ENCODE assay signal across 15 mouse cellular contexts in genomic region chr9:67428306-67429047, GRCm38 (mm10).
DNase-seq lines count a peak whose midpoint lies in the region; ATAC-seq and TF ChIP-seq lines count a peak whose summit lies in the region.
"Had no signal": no experiment of that assay in that cellular context is flagged by ENCODE, and none has a peak within 500 bp of the region (broad histone marks: within the 10 kb centered on the region; RNA-seq: fewer than 3 reads in every experiment).

No protein-coding gene starts in this region.

- intact Hi-C loops in left cerebral cortex, postnatal 25 days (cut with DNase I) = no loop called here

- no peaks in the 10 kb centered on the region for H3K36me3 ChIP-seq in lung, embryonic 16.5 days (ENCODE audit: control insufficient read depth, insufficient read depth, low read length)
- no peaks in the 10 kb centered on the region for H3K36me3 ChIP-seq in heart, embryonic 13.5 days
- no peaks in the 10 kb centered on the region for H3K36me3 ChIP-seq in kidney, adult 2 months (ENCODE audit: control insufficient read depth, insufficient read depth, low read length)
- H3K36me3 ChIP-seq in limb, embryonic 10.5 days = no peaks in the 10 kb centered on the region
- H3K36me3 ChIP-seq: liver, embryonic 15.5 days; midbrain, embryonic 10.5 days had no signal

- peak; percentile 76 for ATAC-seq in lung, embryonic 16.5 days (ENCODE audit: low read depth)
- ATAC-seq in heart, embryonic 13.5 days (ENCODE audit: extremely low read depth, insufficient number of reproducible peaks, low FRiP score, low TSS enrichment) = peak; percentile 59; the same call in 1 of the 2 replicates
- ATAC-seq: CD4-positive, CD25-positive, alpha-beta regulatory T cell, adult 4 months; forebrain, embryonic 16.5 days had no signal

- 69% methylated on average over 15 of the region's 15 CpGs for WGBS in lung, embryonic 16.5 days
- WGBS in lung, adult 2 months = 72% methylated on average over 15 of the region's 15 CpGs
- whole genome bisulfite sequencing in heart, embryonic 13.5 days = 38% methylated on average over 15 of the region's 15 CpGs
- WGBS in kidney, adult 2 months = 51% methylated on average over 15 of the region's 15 CpGs
- 91% methylated on average over 15 of the region's 15 CpGs for WGBS in limb, embryonic 10.5 days

- H3K4me2 ChIP-seq in lung, embryonic 16.5 days (ENCODE audit: low read depth, low read length) = peak overlapping the region; percentile 14; the same call in 1 of the 2 replicates
- H3K4me2 ChIP-seq in heart, embryonic 13.5 days = peak overlapping the region; percentile 64
- H3K4me2 ChIP-seq: liver, embryonic 15.5 days had no signal

- no peak for TF ChIP-seq POLR2A in lung, adult 2 months (IDR thresholded peaks at IDR 0.05; ENCODE audit: borderline replicate concordance, extremely low read depth, low read depth, low read length)
- TF ChIP-seq POLR2A in kidney, adult 2 months (IDR thresholded peaks at IDR 0.05; ENCODE audit: low read depth, low read length) = no peak

- H3K9ac ChIP-seq in lung, embryonic 16.5 days (ENCODE audit: low read length) = no peak overlapping the region
- peak overlapping the region; percentile 64 for H3K9ac ChIP-seq in heart, embryonic 13.5 days
- H3K9ac ChIP-seq: liver, embryonic 15.5 days had no signal

- no peak for TF ChIP-seq CTCF in lung, adult 2 months (IDR thresholded peaks at IDR 0.05; ENCODE audit: insufficient read depth, low read length)
- no peak for TF ChIP-seq CTCF in kidney, adult 2 months (conservative IDR thresholded peaks at IDR 0.05; ENCODE audit: insufficient read depth, insufficient read length, low read depth, low read length)

- no peaks in the 10 kb centered on the region for H3K9me3 ChIP-seq in lung, embryonic 16.5 days (ENCODE audit: control insufficient read depth, low read length)
- H3K9me3 ChIP-seq in heart, embryonic 13.5 days = 0 out of 2 replicates have a peak, but pooled peaks cover 4% of the 10 kb centered on the region
- H3K9me3 ChIP-seq in limb, embryonic 10.5 days (replicated peaks) = no peaks in the 10 kb centered on the region
- H3K9me3 ChIP-seq: liver, embryonic 15.5 days; midbrain, embryonic 10.5 days had no signal

- H3K27ac ChIP-seq in lung, embryonic 16.5 days (ENCODE audit: low read length) = no peak overlapping the region; the same call in 1 of the 2 replicates
- peak overlapping the region; percentile 95 for H3K27ac ChIP-seq in heart, embryonic 13.5 days (replicated peaks)
- 0 out of 2 replicates have a peak overlapping the region, but pooled peaks have one; percentile 35 for H3K27ac ChIP-seq in kidney, adult 2 months (ENCODE audit: insufficient read depth, low read depth, low read length)
- H3K27ac ChIP-seq in limb, embryonic 10.5 days = peak overlapping the region; percentile 26; the same call in 1 of the 2 replicates
- H3K27ac ChIP-seq: liver, embryonic 15.5 days; midbrain, embryonic 10.5 days had no signal

- peaks cover 4% of the 10 kb centered on the region; the same call in 1 of the 2 replicates for H3K4me1 ChIP-seq in lung, embryonic 16.5 days (replicated peaks; ENCODE audit: control insufficient read depth, insufficient read depth, low read length)
- H3K4me1 ChIP-seq in lung, adult 2 months (ENCODE audit: control insufficient read depth, insufficient read depth, low read length) = no peaks in the 10 kb centered on the region; the same call in 1 of the 2 replicates
- peaks cover 64% of the 10 kb centered on the region for H3K4me1 ChIP-seq in heart, embryonic 13.5 days
- peaks cover 5% of the 10 kb centered on the region; the same call in 1 of the 2 replicates for H3K4me1 ChIP-seq in kidney, adult 2 months (ENCODE audit: control insufficient read depth, insufficient read depth, low read length)
- peaks cover 20% of the 10 kb centered on the region for H3K4me1 ChIP-seq in limb, embryonic 10.5 days
- H3K4me1 ChIP-seq: liver, embryonic 15.5 days had no signal

- no peaks in the 10 kb centered on the region for H3K27me3 ChIP-seq in lung, embryonic 16.5 days (ENCODE audit: control insufficient read depth, insufficient read depth, low read depth, low read length)
- no peaks in the 10 kb centered on the region for H3K27me3 ChIP-seq in heart, embryonic 13.5 days (replicated peaks)
- no peaks in the 10 kb centered on the region for H3K27me3 ChIP-seq in kidney, adult 2 months (replicated peaks; ENCODE audit: control insufficient read depth, insufficient read depth, low read length)
- H3K27me3 ChIP-seq in limb, embryonic 10.5 days (ENCODE audit: low read depth, poor library complexity, severe bottlenecking) = no peaks in the 10 kb centered on the region
- H3K27me3 ChIP-seq: liver, embryonic 15.5 days had no signal

- no peak for DNase-seq in lung, adult 2 months
- DNase-seq in kidney, adult 2 months = peak; percentile 80
- DNase-seq in limb, embryonic 10.5 days (ENCODE audit: low spot score) = no peak
- DNase-seq in layer of hippocampus, postnatal 14 days (ENCODE audit: low spot score in 2 of 2) = no peak
- no peak for DNase-seq in gastrocnemius, adult 18-20 months (ENCODE audit: low spot score)
- DNase-seq in left cerebral cortex, postnatal 25 days (ENCODE audit: low spot score in 2 of 2) = no peak
- DNase-seq: cerebellum, adult 11-12 months; left cerebral cortex, postnatal 4 days; right cerebral cortex, postnatal 4 days had no signal

- no peak overlapping the region for H3K4me3 ChIP-seq in lung, embryonic 16.5 days (ENCODE audit: low read length)
- H3K4me3 ChIP-seq in lung, adult 2 months (replicated peaks; ENCODE audit: extremely low read depth, low read depth, low read length) = no peak overlapping the region
- peak overlapping the region; percentile 29 for H3K4me3 ChIP-seq in heart, embryonic 13.5 days
- no peak overlapping the region for H3K4me3 ChIP-seq in kidney, adult 2 months (ENCODE audit: insufficient read depth, low read depth, low read length)
- H3K4me3 ChIP-seq in limb, embryonic 10.5 days = no peak overlapping the region
- H3K4me3 ChIP-seq: liver, embryonic 15.5 days; midbrain, embryonic 10.5 days had no signal
